Mouse (Mus musculus): Measurements from ENCODE around the gene H2-T3.
A peak's percentile ranks its signal among the peaks of the same experiment; 100 is the strongest.
"Not testable (repeated sequence)": the region's sequence is repeated elsewhere in the genome, so short reads cannot be mapped to it uniquely, and the experiment has no call there.

Gene H2-T3

GRCm38 (mm10) chr17:36176132-36176531 lies 14.0 kb downstream of the H2-T3 start:
- not testable (repeated sequence) for DNase-seq

DNA sequence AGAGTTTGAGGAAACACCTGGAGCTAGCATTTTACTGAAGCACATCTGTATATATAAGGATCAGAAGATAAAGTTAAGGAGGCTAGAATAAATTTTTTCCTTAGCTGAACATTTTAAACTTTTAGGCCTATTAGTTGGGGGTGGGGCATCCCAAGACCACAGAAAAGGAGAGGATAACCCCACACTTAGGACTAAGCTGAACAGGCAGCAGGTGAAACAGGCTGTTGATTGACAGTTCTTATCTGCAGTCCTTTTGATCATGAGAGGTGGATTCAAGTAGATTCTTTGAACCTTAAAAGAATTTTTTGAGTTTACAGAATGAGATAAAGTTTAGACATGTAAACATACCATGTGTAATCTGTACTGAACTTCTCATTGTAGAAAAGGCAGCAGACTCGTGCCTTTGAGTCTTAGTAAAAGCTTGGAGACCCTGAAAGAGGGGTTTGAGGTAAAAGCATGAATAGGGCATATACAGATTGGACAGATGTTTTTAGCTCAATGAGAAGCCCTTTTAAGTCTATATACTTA lies 19.7 kb downstream of the H2-T3 start:
- no peak for DNase-seq

- no peak for DNase-seq
Measured at GRCm38 (mm10) chr17:36169753-36170152, 20.3 kb downstream of the H2-T3 start.

GRCm38 (mm10) chr17:36169094-36169493 lies 21.0 kb downstream of the H2-T3 start:
- not testable (repeated sequence) for DNase-seq

DNA sequence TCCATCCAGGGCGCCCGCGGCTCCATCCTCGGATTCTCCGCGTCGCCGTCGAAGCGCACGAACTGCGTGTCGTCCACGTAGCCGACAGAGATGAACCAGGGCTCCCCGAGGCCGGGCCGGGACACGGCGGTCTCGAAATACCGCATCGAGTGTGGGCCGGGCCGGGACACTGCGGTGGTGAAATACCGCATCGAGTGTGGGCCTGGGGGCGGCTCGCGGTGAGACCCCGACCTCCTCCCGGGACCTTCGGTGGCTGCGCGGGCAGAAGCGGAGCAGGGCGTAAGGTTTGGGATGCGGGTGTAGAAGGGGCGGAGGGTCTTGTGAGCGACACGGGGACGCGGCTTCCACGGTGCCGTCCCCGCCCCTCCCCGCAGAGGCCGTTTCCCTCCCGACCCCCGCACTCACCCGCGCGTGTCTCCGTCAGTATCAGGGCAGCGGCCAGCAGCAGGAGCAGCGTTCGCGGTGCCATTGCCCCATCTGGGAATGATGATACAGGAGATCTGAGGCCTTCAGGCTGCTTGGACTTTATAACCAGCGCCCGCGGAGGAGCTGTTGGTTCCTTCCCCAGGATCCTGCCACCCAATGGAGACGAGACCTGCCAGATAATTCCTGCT lies 21.9 kb downstream of the H2-T3 start, which contains the start of gene Gm8909:
Gene Gm8909 (minus strand): TSS at position 499 of the 614 bp plus-strand sequence.
- DNase-seq = peak in 1 of 2 experiments; percentile 9

- DNase-seq = no peak
Measured at GRCm38 (mm10) chr17:36167306-36168038, 22.6 kb downstream of the H2-T3 start.

DNA sequence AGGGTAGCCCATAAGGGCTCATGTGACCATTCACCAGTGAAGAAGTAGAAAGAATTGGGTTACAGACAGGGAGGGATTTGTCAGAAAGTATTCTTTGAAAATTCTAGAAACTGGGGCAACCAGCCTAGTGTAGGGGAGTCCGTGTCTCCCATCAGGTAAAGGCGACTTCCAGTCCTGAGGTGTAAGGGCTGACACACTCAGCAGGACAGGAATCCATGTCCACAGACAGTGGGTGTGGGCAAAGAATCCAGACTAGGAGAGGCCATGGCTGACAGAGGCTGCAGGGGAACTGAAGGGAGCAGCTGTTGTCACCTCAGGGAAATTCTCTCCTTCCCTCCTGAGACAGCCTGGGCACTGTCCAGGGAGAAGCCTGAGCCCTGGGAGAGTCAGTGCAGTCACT lies 23.2 kb downstream of the H2-T3 start:
- not testable (repeated sequence) for DNase-seq

- no peak for DNase-seq
Measured at GRCm38 (mm10) chr17:36161129-36162051, 28.7 kb downstream of the H2-T3 start.

GRCm38 (mm10) chr17:36158264-36158663 lies 31.8 kb downstream of the H2-T3 start:
- DNase-seq = not testable (repeated sequence)

- DNase-seq = peak in 1 of 2 experiments; percentile 5
Measured at GRCm38 (mm10) chr17:36157782-36158181, 32.3 kb downstream of the H2-T3 start.

DNA sequence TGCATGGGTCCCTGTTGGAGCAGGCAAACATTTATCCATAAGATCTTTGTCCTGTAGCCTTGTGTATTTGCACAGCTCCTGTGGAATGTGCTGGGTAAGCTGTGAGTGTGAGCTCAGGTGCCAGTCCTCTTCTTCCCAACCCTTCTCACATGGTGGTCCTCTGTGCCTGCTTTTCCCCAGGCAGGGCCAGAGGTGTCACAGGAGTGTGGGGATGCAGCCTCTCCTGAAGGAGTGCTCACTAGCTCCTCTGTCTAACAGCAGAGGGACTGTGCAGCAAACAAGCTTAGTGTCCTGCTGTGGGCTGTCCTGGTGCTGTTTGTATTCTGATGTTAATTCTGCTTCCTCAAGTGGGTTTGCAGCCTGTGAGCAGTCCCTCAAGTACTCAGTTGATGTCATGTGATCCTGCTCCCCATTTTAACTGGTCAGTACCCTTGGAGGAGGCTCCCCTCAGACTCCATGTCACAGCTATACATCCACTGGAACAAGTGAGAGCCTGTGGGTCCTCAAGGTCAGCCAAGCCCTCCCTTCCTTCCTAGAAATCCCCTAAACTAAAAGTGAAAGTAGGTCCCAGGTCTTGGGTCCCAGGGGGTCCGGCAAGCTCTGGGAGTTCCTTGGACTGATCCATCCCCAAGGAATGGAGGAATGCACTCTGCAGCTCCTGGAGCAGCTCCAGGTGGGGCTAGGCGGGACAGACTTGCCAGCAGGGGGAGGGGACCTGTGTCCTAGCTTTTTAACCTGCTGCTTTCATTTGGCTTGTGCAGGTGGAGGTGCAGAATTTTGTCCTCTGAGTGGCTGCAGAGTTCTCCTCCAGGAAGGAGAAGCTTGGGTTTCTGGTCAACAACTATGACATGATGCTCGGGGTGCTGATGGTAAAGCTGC lies 35.6 kb downstream of the H2-T3 start:
- no peak for DNase-seq

- not testable (repeated sequence) for DNase-seq
Measured at GRCm38 (mm10) chr17:36151200-36151599, 38.9 kb downstream of the H2-T3 start.

- not testable (repeated sequence) for DNase-seq
Measured at GRCm38 (mm10) chr17:36148468-36148867, 41.6 kb downstream of the H2-T3 start.

- DNase-seq = not testable (repeated sequence)
Measured at GRCm38 (mm10) chr17:36146937-36147336, 43.1 kb downstream of the H2-T3 start.

- DNase-seq = not testable (repeated sequence)
Measured at GRCm38 (mm10) chr17:36145861-36146156, 44.3 kb downstream of the H2-T3 start.

DNA sequence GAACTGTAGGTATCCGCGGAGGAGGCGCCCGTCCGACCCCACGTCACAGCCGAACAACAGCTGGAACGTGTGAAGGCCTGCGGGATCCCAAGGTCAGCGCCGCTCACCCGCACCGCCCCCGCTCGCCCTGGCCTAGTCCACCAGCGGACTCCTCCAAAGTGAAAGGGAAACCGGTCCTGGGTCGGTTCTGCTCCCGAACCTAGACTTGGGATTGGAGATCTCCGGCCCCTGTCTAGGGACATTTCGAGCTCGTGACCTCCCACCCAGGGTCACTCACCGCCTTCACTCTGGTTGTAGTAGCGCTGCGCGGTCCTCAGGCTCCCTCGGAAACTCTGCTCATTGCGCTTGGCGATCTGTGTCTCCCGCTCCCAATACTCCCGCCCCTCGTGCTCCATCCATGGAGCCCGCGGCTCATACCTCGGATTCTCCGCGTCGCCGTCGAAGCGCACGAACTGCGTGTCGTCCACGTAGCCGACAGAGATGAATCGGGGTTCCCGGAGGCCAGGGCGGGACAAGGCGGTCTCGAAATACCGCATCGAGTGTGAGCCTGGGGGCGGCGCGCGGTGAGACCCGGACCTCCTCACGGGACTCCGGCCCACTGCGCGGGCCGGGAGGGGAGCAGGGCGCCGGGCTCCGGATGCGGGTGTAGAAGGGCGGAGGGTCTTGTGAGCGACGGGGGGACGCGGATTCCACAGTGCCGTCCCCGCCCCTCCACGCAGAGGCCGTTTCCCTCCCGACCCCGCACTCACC lies 44.8 kb downstream of the H2-T3 start:
- peak in 1 of 2 experiments; percentile 4 for DNase-seq

DNA sequence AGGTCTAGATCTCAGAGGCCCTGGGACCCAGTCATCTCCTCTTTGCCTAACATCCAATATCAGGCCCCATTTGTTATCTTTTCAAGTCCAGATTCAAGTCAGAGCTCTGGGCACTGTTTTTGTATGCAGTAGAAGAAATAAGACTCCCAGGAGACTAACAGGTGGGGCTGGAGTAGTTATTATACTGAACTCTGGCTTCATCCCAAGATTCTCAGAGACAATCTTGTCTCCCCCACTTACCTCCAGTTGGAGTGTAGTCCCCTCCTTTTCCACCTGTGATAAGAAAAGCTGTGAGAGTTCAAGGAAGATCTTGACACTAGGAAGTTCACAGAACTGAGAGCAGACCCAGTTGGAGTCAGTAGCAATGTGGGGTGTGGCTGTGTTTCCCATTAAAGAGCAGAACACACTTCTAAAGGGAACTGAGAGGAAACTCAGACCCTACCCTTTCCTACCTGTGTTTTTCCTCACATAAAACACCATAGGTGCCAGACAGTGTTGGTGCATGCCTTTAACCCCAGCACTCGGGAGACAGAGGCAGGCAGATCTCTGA lies 53.7 kb downstream of the H2-T3 start:
- not testable (repeated sequence) for DNase-seq
